Mouse (Mus musculus) thymus, postnatal 0 days (tissue): ENCODE measurements around the gene Scnm1. TPM values are rescaled to one million over a fixed set of nuclear protein-coding genes. Genes with fewer than 3 reads are reported as not detected.
A peak's percentile ranks its signal among the peaks of the same experiment; 100 is the strongest.
"Not testable (repeated sequence)": the region's sequence is repeated elsewhere in the genome, so short reads cannot be mapped to it uniquely, and the experiment has no call there.

Experiments
- DNase-seq: peaks from one replicate; pipeline ENCODE4 v3.0.0-alpha.2; 2015; ENCODE audit warnings: low spot score
- microRNA-seq: library from miRNA; unstranded; fragments of <30 nt; microRNA quantifications from one replicate; pipeline ENCODE4, GENCODE M21; 2016; ENCODE audit warnings: borderline number of aligned reads
- polyA plus RNA-seq: library from polyadenylated mRNA; unstranded; fragments of >200 nt; fragmentation: Nextera tagmentation; extraction: Ambion mirVana; gene quantifications from 2 replicates; pipeline ENCODE4 v1.2.1, GENCODE M21; 2015

The Scnm1 gene
- polyA plus RNA-seq, 1 experiment from 2014 or later = 77.4 TPM

GRCm38 (mm10) chr3:95110911-95111726 lies 22.7 kb downstream of the Scnm1 start, which contains the start of gene Vps72:
Gene Vps72 (plus strand): TSS chr3:95111022.
- peak; percentile 90 for DNase-seq

GRCm38 (mm10) chr3:95107898-95108297 lies 25.9 kb downstream of the Scnm1 start:
- peak; percentile 24 for DNase-seq

- not testable (repeated sequence) for DNase-seq
Measured at GRCm38 (mm10) chr3:95107308-95107707, 26.5 kb downstream of the Scnm1 start.

GRCm38 (mm10) chr3:95106338-95107117 lies 27.3 kb downstream of the Scnm1 start, which contains the start of gene Pip5k1a:
Gene Pip5k1a (minus strand): TSS chr3:95106930.
- DNase-seq = peak; percentile 99

GRCm38 (mm10) chr3:95105586-95106337 lies 28.0 kb downstream of the Scnm1 start:
- DNase-seq = no peak

GRCm38 (mm10) chr3:95105121-95105520 lies 28.7 kb downstream of the Scnm1 start:
- DNase-seq = no peak

GRCm38 (mm10) chr3:95100854-95101253 lies 33.0 kb downstream of the Scnm1 start:
- peak; percentile 8 for DNase-seq

- no peak for DNase-seq
Measured at GRCm38 (mm10) chr3:95088071-95088470, 45.7 kb downstream of the Scnm1 start.

Small RNA genes lying within 50 kb of the gene (microRNA-seq; reads per million reads assigned to microRNA genes)
- gene Mir8099-1 = not detected

Other genes starting within 250 kb of the Scnm1 start
- 466 and 483 TPM in 2 replicates for gene Psmb4, start 247.1 kb downstream of the Scnm1 start, polyA plus RNA-seq
- gene Selenbp1, start 201.0 kb downstream of the Scnm1 start, polyA plus RNA-seq = 12.6 and 14.3 TPM in 2 replicates
- 7.1 and 7.3 TPM in 2 replicates for gene Rfx5, start 179.9 kb downstream of the Scnm1 start, polyA plus RNA-seq
- gene Pi4kb, start 159.3 kb downstream of the Scnm1 start, polyA plus RNA-seq = 18.4 and 21.6 TPM in 2 replicates
- gene Zfp687, start 118.6 kb downstream of the Scnm1 start, polyA plus RNA-seq = 16.7 and 18.4 TPM in 2 replicates
- 310 and 313 TPM in 2 replicates for gene Psmd4, start 91.4 kb downstream of the Scnm1 start, polyA plus RNA-seq
- 19.9 and 22.6 TPM in 2 replicates for gene Pip5k1a, start 27.1 kb downstream of the Scnm1 start, polyA plus RNA-seq
- 86.1 and 93.6 TPM in 2 replicates for gene Vps72, start 23.0 kb downstream of the Scnm1 start, polyA plus RNA-seq
- gene Tmod4, start 9.5 kb downstream of the Scnm1 start, polyA plus RNA-seq = 1.6 and 1.8 TPM in 2 replicates
- 21.1 and 23.4 TPM in 2 replicates for gene Lysmd1, start 77 bp upstream of the Scnm1 start, polyA plus RNA-seq
- gene Tnfaip8l2, start 8.3 kb upstream of the Scnm1 start, polyA plus RNA-seq = 39.0 and 41.2 TPM in 2 replicates
- gene Sema6c, start 26.4 kb upstream of the Scnm1 start, polyA plus RNA-seq = 1.1 and 1.4 TPM in 2 replicates
- 9.3 and 13.8 TPM in 2 replicates for gene Gabpb2, start 83.9 kb upstream of the Scnm1 start, polyA plus RNA-seq
- 167 and 178 TPM in 2 replicates for gene Cdc42se1, start 94.7 kb upstream of the Scnm1 start, polyA plus RNA-seq
- 14.0 and 15.7 TPM in 2 replicates for gene Mllt11, start 98.2 kb upstream of the Scnm1 start, polyA plus RNA-seq
- gene Gm128, start 107.6 kb upstream of the Scnm1 start, polyA plus RNA-seq = 0.32 and 0.39 TPM in 2 replicates
- 0.35 and 0.40 TPM in 2 replicates for gene Bnipl, start 117.2 kb upstream of the Scnm1 start, polyA plus RNA-seq
- 20.1 and 22.8 TPM in 2 replicates for gene Mindy1, start 147.3 kb upstream of the Scnm1 start, polyA plus RNA-seq
- gene Prune1, start 148.1 kb upstream of the Scnm1 start, polyA plus RNA-seq = 9.0 and 10.1 TPM in 2 replicates
- 0.50 and 0.73 TPM in 2 replicates for gene Anxa9, start 173.2 kb upstream of the Scnm1 start, polyA plus RNA-seq
- 120 and 126 TPM in 2 replicates for gene Cers2, start 180.8 kb upstream of the Scnm1 start, polyA plus RNA-seq
- 22.6 and 23.8 TPM in 2 replicates for gene Setdb1, start 223.2 kb upstream of the Scnm1 start, polyA plus RNA-seq